Mouse (Mus musculus): ENCODE measurements around the gene Baat. TPM values are rescaled to one million over a fixed set of nuclear protein-coding genes. Genes with fewer than 3 reads are reported as not detected.

The Baat gene
- polyA plus RNA-seq (2016; fragmentation: Nextera tagmentation; extraction: Ambion mirVana): 0.27 and 0.30 TPM in 2 replicates

GRCm38 (mm10) chr4:49506386-49506785 lies at the start of gene Baat:
Baat (minus strand) TSS chr4:49506557.
- ATAC-seq (ENCODE audit: low FRiP score, low read depth): no peak
- Histone ChIP-seq H3K27ac (no peak within 1 kb of the TSS), H3K27me3 (replicated peaks) (no peaks in the 10 kb centered on the region), H3K4me2 (replicated peaks) (no peak within 1 kb of the TSS), H3K4me1 (no peaks in the 10 kb centered on the region), H3K36me3 (no peaks in the 10 kb centered on the region), H3K9ac (no peak within 1 kb of the TSS), H3K9me3 (no peaks in the 10 kb centered on the region), H3K4me3 (no peak within 1 kb of the TSS)
- WGBS: 84% methylated on average over 3 of the region's 3 CpGs

GRCm38 (mm10) chr4:49553380-49553779 lies 47.0 kb upstream of the Baat start:
- no peak overlapping the region for H3K4me3 ChIP-seq
- no peak overlapping the region for H3K9ac ChIP-seq
- H3K9me3 ChIP-seq: no peaks in the 10 kb centered on the region
- H3K4me2 ChIP-seq (replicated peaks): no peak overlapping the region
- 90% methylated on average over 5 of the region's 5 CpGs for WGBS
- no peaks in the 10 kb centered on the region for H3K36me3 ChIP-seq
- H3K27me3 ChIP-seq (replicated peaks): no peaks in the 10 kb centered on the region
- ATAC-seq (ENCODE audit: low FRiP score, low read depth): no peak
- H3K4me1 ChIP-seq: no peaks in the 10 kb centered on the region
- H3K27ac ChIP-seq: no peak overlapping the region

DNA sequence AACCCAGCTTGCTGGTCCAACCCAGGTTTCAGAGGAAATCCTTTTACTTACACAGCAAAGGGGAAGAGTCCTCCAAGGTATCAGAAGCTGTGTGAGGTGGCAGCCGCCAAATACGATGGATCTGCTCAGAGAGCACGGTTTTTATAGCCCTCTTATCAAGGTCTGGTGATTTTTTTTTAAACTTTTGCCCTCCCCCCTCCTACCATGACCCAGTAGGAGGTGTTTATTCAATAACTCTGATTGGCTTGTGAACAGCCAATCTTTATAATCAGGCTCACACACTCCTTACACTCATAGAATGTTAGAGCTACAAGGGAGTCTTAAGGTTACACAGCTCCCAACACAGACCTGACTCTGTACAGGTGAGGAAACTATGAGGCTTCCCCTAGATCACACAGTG lies 43.0 kb upstream of the Baat start, which contains the start of gene Aldob:
Gene Aldob (minus strand): TSS at position 164 of the 400 bp plus-strand sequence.
- no peak for ATAC-seq (ENCODE audit: low FRiP score, low read depth)
- Histone ChIP-seq H3K9me3 (no peaks in the 10 kb centered on the region), H3K4me3 (no peak within 1 kb of the TSS), H3K27ac (no peak within 1 kb of the TSS), H3K4me2 (replicated peaks) (no peak within 1 kb of the TSS), H3K27me3 (replicated peaks) (no peaks in the 10 kb centered on the region), H3K9ac (no peak within 1 kb of the TSS), H3K4me1 (no peaks in the 10 kb centered on the region), H3K36me3 (no peaks in the 10 kb centered on the region)
- 57% methylated on average over 3 of the region's 3 CpGs for WGBS

DNA sequence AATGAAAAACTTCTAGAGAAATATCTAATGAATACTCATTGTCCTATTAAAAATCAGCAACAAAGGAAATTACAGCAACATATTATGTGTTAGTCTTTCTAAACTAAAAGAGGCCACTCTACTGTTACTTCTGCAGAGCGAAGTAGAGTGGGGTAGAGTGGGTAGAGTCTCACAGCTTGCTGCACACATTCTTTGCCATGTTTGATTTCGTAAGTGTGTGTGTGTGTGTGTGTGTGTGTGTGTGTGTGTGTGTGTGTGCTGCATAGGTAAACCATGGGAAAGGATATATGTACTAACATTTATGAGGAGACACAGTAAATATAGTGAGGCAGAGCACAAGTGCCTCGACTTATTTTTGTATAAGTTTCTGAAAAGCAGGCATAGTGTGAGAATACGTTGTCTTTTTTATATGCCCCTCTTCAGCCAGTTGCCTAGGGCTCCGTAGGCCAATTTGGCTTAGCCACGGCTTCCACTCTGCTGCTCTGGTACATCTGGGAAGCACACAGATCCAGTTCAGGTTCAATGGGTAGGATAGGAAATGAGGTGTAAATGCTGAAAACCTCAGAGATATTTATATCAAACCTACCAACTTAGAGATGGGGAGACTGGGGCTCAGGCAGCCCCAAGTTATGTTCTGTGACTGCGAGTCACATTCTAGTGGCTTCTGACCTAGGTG lies 41.3 kb upstream of the Baat start:
- no peak overlapping the region for H3K4me2 ChIP-seq (replicated peaks)
- ATAC-seq (ENCODE audit: low FRiP score, low read depth): no peak
- no peaks in the 10 kb centered on the region for H3K36me3 ChIP-seq
- H3K4me1 ChIP-seq: no peaks in the 10 kb centered on the region
- no peak overlapping the region for H3K27ac ChIP-seq
- WGBS: 89% methylated on average over 7 of the region's 7 CpGs
- no peak overlapping the region for H3K9ac ChIP-seq
- H3K4me3 ChIP-seq: no peak overlapping the region
- no peaks in the 10 kb centered on the region for H3K9me3 ChIP-seq
- no peaks in the 10 kb centered on the region for H3K27me3 ChIP-seq (replicated peaks)

DNA sequence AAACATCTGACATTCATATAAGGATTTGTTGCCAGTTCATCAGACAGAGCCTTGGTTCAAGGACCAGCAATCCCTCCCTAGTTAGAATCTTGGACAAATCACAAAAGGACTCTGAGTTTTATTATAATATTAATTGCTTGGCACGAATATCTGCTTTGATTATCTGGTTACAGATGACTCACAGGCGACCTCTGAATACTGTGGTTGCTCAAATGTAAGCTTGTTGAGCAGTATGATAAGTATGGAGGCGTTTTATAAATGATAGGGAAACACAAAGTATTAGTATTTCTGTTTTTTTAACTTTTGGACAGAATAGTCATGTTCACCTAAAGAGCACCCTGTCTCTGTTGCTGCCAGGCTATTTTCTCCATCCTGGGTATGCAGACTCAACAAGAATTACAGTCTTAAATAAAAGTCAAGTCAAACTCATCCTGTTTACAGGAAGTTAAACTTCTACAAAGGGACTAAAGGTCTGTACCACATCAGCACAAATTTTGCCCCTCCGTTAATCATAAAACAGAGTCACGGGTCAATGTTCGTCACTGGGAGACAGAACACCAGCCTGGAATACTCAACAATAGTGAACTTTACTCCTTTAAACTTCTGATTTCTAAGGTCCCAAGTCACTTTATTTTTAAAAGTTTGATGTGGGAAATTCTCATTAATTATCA lies 40.7 kb upstream of the Baat start:
- 79% methylated on average over 6 of the region's 6 CpGs for WGBS
- Histone ChIP-seq H3K27ac (no peak overlapping the region), H3K9ac (no peak overlapping the region), H3K36me3 (no peaks in the 10 kb centered on the region), H3K27me3 (replicated peaks) (no peaks in the 10 kb centered on the region), H3K4me2 (replicated peaks) (no peak overlapping the region), H3K9me3 (no peaks in the 10 kb centered on the region), H3K4me1 (no peaks in the 10 kb centered on the region), H3K4me3 (no peak overlapping the region)
- ATAC-seq (ENCODE audit: low FRiP score, low read depth): no peak

DNA sequence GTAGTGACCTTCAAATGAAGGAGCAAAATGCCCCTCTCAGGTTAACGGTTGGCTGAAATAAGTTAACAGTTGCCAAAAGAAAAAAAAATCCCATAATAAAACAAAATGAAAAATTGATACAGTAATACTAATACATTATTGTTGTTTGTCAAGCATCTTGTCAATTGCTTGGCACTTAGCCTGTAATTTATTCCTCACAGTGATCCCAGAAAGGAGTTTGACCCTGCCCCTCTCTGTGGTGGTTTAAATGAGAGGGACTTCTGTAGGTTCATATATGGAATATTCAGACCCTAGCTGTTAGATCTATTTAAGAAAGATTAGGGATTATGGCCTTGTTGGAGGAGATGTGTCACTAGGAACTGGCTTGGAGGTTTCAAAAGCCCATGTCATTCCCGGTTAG lies 39.7 kb upstream of the Baat start:
- no peak overlapping the region for H3K27ac ChIP-seq
- H3K36me3 ChIP-seq: no peaks in the 10 kb centered on the region
- H3K4me1 ChIP-seq: no peaks in the 10 kb centered on the region
- no peak overlapping the region for H3K9ac ChIP-seq
- no peak for ATAC-seq (ENCODE audit: low FRiP score, low read depth)
- H3K4me3 ChIP-seq: no peak overlapping the region
- no peaks in the 10 kb centered on the region for H3K9me3 ChIP-seq
- 88% methylated on average over 2 of the region's 2 CpGs for WGBS
- no peak overlapping the region for H3K4me2 ChIP-seq (replicated peaks)
- H3K27me3 ChIP-seq (replicated peaks): no peaks in the 10 kb centered on the region

DNA sequence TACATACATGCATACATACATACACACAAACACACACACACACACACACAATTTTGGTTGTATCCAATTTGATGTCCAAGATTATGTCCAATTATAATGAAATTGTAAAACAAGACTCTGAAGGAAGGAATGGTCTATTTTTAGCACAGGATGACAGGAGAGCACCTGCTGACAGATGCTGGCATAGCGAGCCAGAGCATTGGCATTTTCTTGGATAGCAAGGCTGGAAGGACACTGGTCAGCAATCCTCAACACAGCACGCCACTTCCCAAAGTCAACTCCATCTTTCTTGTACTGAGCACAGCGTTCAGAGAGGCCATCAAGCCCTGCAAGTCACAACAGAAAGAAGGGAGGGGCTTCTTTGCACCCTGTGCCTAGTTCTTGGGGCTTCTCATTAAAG lies 34.6 kb upstream of the Baat start:
- Histone ChIP-seq H3K4me1 (no peaks in the 10 kb centered on the region), H3K36me3 (no peaks in the 10 kb centered on the region), H3K27ac (no peak overlapping the region), H3K4me3 (no peak overlapping the region), H3K9me3 (no peaks in the 10 kb centered on the region), H3K9ac (no peak overlapping the region), H3K27me3 (replicated peaks) (no peaks in the 10 kb centered on the region), H3K4me2 (replicated peaks) (no peak overlapping the region)
- WGBS: 83% methylated on average over 3 of the region's 3 CpGs
- no peak for ATAC-seq (ENCODE audit: low FRiP score, low read depth)

- no peaks in the 10 kb centered on the region for H3K9me3 ChIP-seq
- no peak for ATAC-seq (ENCODE audit: low FRiP score, low read depth)
- no peak overlapping the region for H3K9ac ChIP-seq
- H3K4me3 ChIP-seq: no peak overlapping the region
- H3K4me1 ChIP-seq: no peaks in the 10 kb centered on the region
- H3K36me3 ChIP-seq: no peaks in the 10 kb centered on the region
- 83% methylated on average over 6 of the region's 6 CpGs for WGBS
- no peaks in the 10 kb centered on the region for H3K27me3 ChIP-seq (replicated peaks)
- H3K4me2 ChIP-seq (replicated peaks): no peak overlapping the region
- no peak overlapping the region for H3K27ac ChIP-seq
Measured at GRCm38 (mm10) chr4:49539665-49540064, 33.3 kb upstream of the Baat start.

DNA sequence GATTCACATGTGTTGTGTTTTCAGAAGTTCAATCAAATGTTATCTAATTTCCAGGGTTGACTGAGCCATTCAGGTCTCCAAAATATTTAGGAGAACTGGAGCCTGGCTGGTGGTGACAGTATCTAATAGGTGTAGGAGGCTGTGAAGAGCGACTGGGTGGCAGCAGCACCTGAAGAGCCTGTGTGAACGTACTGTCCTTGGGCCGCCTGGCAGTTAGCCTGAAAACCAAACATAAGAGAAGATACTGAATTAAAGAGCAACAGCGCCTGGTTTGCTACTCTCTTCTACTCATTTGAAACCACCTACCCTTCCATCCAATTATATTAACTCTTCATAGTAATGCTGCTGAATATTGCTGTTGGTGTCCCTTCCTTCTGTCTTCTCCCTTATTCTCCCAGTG lies 30.3 kb upstream of the Baat start:
- ATAC-seq (ENCODE audit: low FRiP score, low read depth): no peak
- Histone ChIP-seq H3K36me3 (peaks cover 4% of the 10 kb centered on the region; the same call in 1 of the 2 replicates), H3K4me1 (no peaks in the 10 kb centered on the region), H3K27me3 (replicated peaks) (no peaks in the 10 kb centered on the region), H3K9me3 (no peaks in the 10 kb centered on the region), H3K4me3 (no peak overlapping the region), H3K27ac (no peak overlapping the region), H3K4me2 (replicated peaks) (no peak overlapping the region), H3K9ac (no peak overlapping the region)
- WGBS: 93% methylated on average over 4 of the region's 4 CpGs

DNA sequence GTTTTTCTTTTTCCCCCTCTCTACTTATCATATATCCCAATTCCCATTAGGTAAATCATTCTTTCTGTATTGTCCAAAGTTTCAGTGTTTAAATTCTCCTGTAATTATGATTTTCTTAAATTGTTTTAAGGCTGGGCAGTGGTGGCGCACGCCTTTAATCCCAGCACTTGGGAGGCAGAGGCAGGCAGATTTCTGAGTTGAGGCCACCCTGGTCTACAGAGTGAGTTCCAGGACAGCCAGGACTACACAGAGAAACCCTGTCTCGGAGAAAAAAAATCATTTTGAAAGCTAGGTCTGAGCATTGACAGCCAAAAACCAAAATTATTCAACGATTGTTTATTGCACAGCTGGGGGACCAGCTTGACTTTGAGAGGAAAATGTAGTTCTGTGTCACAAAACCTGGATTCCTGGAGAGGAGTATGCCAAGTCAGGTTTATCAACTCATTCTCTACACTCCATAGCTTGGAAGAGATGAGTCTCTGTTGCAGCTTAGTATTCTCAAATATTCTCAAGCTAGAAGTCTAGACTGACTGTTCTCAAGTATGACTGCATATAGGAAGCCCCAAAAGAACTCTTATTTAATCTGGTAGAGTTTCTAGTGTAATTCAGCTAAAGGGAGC lies 29.4 kb upstream of the Baat start:
- no peak overlapping the region for H3K4me2 ChIP-seq (replicated peaks)
- WGBS: 94% methylated on average over 4 of the region's 4 CpGs
- H3K27me3 ChIP-seq (replicated peaks): no peaks in the 10 kb centered on the region
- H3K9me3 ChIP-seq: no peaks in the 10 kb centered on the region
- H3K4me3 ChIP-seq: no peak overlapping the region
- peaks cover 9% of the 10 kb centered on the region for H3K36me3 ChIP-seq
- no peaks in the 10 kb centered on the region for H3K4me1 ChIP-seq
- H3K27ac ChIP-seq: no peak overlapping the region
- H3K9ac ChIP-seq: no peak overlapping the region
- ATAC-seq (ENCODE audit: low FRiP score, low read depth): no peak

DNA sequence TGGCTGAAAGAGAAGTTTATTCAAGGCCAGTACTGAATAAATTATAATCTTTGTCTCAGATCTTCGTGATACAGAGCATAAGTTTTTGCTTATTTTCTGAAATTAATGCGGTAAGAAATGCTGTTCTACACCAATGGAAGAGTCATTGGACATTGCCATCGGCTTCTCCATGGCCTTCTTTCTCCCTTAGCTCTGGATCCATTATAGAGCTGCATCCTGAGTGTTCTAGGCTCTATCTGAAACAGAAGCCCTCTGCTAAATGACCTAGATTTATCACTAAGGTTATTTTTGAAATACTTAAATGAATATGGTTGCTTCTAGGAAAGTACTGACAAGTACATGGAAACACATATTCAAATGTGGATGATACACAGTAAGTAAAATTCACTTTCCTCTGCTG lies 28.7 kb upstream of the Baat start:
- Histone ChIP-seq H3K4me1 (no peaks in the 10 kb centered on the region), H3K9me3 (peaks cover 7% of the 10 kb centered on the region; the same call in 1 of the 2 replicates), H3K4me3 (no peak overlapping the region), H3K36me3 (peaks cover 16% of the 10 kb centered on the region), H3K27ac (no peak overlapping the region), H3K4me2 (replicated peaks) (no peak overlapping the region), H3K27me3 (replicated peaks) (no peaks in the 10 kb centered on the region), H3K9ac (no peak overlapping the region)
- no peak for ATAC-seq (ENCODE audit: low FRiP score, low read depth)
- WGBS: 86% methylated on average over 3 of the region's 3 CpGs

DNA sequence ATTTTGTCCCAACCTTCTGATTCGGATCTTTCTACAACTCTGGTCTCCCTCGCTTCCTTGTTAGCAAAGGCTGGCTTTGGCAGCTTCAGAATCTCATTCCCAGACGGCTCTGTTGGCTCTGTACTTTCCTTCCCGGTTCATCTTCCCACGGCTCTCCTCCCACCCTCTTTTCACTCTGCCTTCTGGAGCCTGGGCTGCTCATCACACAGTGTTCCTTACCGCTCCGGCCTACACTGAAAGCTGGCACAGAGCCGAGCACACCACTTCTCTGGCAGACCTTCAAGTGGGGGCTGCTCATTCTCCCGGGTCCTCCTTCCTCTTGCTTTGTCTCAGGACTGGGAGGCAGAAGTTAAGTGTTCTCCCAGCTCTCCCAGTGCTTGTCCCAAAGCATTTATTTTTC lies 16.2 kb upstream of the Baat start:
- Histone ChIP-seq H3K9me3 (no peaks in the 10 kb centered on the region), H3K9ac (no peak overlapping the region), H3K4me1 (peaks cover 12% of the 10 kb centered on the region), H3K4me2 (replicated peaks) (0 out of 2 replicates have a peak overlapping the region, but pooled peaks have one; percentile 67), H3K36me3 (peaks cover 16% of the 10 kb centered on the region), H3K27ac (no peak overlapping the region), H3K27me3 (replicated peaks) (no peaks in the 10 kb centered on the region), H3K4me3 (no peak overlapping the region)
- no peak for ATAC-seq (ENCODE audit: low FRiP score, low read depth)
- WGBS: 91% methylated on average over 9 of the region's 9 CpGs
